Mouse (Mus musculus) monocyte, adult 2 months (primary cell): ENCODE measurements around the gene Mapk1ip1l.

Experiments
- DNase-seq, 2 experiments: peaks; one replicate each; pipeline ENCODE4 v3.0.0; 2022; ENCODE audit warnings: low spot score in 2 of 2, low read depth in 1 of 2

Gene Mapk1ip1l

DNA sequence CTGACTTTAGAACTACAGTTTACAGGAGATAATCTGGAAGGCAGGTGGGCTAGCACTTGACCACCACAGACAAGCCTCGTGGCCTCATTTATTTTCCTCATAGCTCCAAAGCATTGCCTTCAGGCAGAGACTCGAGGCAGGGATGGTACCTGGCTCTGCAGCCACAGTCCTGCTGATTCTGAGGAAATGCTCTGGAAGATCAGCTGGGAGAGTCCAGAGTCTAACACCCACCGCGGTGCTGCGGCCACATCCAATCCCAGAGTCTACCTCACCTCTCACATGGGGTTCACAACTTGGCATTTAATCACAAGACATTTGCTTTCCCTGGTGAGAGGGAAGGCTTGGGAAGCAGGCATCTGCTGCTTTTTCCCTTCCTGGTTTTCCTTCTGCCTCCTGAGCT lies 56.9 kb downstream of the Mapk1ip1l start:
- DNase-seq = no peak

DNA sequence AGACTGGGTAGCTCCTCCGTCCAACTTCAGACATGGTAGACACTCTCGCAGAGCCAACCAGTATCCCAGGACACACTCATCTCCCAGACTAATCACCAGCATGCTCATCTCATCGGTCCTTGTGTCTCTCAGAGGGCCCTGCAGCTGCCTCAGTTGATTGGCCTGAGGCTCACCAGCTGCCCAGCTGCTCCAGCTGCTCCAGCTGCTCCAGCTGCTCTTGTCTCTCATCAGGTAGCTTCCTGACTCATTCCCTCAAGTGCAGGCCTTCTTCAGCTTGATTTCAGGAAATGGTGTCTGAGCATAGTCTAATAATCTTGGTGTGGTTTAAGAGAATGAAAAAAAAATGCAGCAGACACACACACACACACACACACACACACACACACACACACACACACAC lies 58.6 kb downstream of the Mapk1ip1l start:
- no peak for DNase-seq

- peak in 1 of 2 experiments; percentile 12 for DNase-seq
These were observed 61.5 kb downstream of the Mapk1ip1l start for GRCm38 (mm10) chr14:47359610-47360009.

GRCm38 (mm10) chr14:47361418-47361817 lies 63.4 kb downstream of the Mapk1ip1l start:
- no peak for DNase-seq

- peak; percentile 24 to 40 for DNase-seq
These were observed 63.8 kb downstream of the Mapk1ip1l start for GRCm38 (mm10) chr14:47361899-47362298.

DNA sequence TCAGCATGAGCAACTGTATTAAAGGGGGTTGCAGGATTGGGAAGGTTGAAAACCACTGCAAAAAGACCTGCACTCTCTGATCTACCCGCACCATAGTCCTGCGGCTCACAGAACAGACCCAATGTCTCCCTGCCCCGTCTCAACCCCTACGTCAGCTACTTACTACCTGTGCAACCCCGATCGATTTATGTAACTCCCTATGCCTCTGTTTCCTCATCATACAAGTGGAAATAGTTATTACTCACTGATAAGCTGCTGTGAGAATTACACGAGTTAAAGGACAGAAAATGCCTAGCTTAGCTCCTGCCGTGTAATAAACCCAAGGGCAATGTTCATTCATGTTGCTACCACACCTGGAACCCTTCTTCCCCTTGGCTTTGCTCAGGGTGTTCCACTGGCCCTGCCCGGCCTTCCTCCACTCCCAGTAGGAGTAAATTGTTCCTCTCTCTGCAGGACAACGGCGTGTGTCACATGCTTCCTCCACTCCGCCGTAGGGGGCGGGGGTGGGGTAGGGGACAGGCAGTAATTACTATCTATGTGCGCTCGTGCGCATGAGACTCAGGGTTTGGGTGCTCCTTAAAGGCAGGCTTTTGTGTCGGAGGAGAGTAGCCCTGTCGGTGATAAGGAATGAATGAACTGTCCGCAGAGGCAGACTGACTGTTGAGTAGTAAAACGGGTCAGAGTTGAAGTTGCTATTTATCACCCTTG lies 66.8 kb downstream of the Mapk1ip1l start:
- DNase-seq = peak in 1 of 2 experiments; percentile 18

DNA sequence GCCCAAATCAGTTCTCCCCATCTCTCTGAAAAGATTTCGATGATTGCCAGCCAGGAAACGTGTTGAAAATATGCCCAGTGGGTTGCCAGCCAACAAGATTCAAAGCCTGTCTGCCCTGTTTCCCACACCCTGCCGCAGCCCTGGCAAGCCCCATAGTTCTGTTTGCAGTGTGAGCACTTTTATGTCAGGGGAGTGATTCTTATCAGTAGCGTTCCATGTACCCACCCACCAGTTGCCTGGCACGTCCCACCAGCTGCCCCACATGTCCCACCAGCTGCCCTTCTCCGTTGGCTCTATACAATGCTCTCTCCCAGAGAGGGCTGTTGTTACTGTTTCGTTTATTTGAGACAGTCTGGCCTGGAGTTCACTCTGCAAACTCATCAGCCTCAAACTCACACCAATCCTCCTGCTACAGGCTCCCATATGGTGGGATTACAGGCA lies 68.8 kb downstream of the Mapk1ip1l start:
- DNase-seq = no peak

- no peak for DNase-seq
These were observed 69.4 kb downstream of the Mapk1ip1l start, which contains the start of gene Lgals3 for GRCm38 (mm10) chr14:47367461-47367860. TSS of gene Lgals3 (plus strand) at chr14:47367751.

DNA sequence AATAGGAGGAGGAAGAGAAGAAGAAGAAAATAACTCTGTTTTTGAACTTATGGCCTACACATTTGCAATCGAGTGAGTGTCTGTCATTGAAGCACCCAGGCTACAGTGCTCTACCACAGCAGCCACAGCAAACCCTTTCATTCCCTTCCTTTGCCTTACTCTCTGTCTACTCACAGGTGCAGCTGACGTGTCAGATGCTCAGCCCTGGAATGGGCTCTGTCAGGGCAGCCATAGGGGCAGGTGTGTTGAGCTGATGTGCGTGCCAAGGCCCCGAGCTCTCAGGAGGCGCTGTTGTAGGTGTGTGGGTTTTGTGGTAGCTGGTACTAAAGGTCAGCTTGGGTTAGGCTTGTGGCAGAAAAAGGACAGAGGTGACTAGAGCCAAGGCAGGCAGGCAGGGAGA lies 71.7 kb downstream of the Mapk1ip1l start:
- no peak for DNase-seq

- DNase-seq = no peak
These were observed 72.7 kb downstream of the Mapk1ip1l start for GRCm38 (mm10) chr14:47370790-47371189.

- DNase-seq = no peak
These were observed 73.6 kb downstream of the Mapk1ip1l start for GRCm38 (mm10) chr14:47371689-47372088.
